Mouse (Mus musculus): ENCODE data around the gene 1700074P13Rik.
"Not testable (repeated sequence)": the region's sequence is repeated elsewhere in the genome, so short reads cannot be mapped to it uniquely, and the experiment has no call there.

1700074P13Rik gene

GRCm38 (mm10) chr6:40940457-40940856, at the start of gene 1700074P13Rik:
Gene 1700074P13Rik (minus strand): TSS chr6:40940557.
- no peak for DNase-seq (ENCODE audit: extremely low spot score, low spot score)

GRCm38 (mm10) chr6:40964454-40964853, 24.1 kb upstream of the 1700074P13Rik start, which contains the start of gene 1810009J06Rik:
Gene 1810009J06Rik (plus strand): TSS chr6:40964754.
- DNase-seq (ENCODE audit: extremely low spot score, low spot score): not testable (repeated sequence)

- no peak for DNase-seq (ENCODE audit: extremely low spot score, low spot score)
These were observed 13.4 kb upstream of the 1700074P13Rik start for GRCm38 (mm10) chr6:40953716-40954115.

DNA sequence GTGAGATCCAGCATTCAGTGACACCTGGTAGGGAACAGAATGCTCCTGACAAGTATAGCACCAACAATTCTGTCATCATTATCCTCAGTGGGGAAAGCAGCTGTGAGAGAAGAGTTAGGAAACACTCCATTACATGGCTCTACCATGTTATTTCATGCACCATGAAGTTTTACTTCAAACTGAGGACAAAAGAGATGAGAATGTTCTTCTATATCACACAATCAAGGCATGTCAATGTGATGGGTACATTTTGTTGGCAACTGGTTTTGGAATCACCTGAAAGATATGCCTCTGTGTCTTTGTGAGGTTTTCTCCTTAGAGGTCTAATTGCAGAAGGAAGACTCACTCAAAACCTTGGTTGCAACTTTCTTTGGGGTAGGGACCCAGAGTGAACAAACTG, 11.4 kb upstream of the 1700074P13Rik start, which contains the start of gene Gm4744:
Gm4744 (minus strand) TSS at position 101 of the 400 bp plus-strand sequence.
- no peak for DNase-seq (ENCODE audit: extremely low spot score, low spot score)

- no peak for DNase-seq (ENCODE audit: extremely low spot score, low spot score)
These were observed 20.4 kb downstream of the 1700074P13Rik start for GRCm38 (mm10) chr6:40919954-40920353.

DNA sequence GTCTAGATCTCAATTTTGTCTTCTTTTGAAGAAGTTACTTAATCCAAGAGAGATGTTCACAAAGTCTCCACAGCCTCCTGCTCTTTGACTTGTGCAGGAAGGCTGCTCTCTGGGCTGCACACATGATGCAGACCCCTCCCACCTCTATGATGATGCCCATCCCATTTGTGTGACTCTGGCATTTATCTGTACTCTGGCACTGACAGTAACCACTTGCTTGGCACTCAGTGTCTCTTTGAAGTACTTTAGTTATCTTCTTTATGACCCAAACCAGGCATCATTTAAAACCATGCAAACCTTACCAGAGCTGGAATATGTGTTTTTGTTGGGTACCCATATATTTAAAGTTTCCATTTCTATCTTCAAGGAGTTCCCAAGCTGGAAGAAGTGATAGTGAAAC, 40.1 kb downstream of the 1700074P13Rik start, which contains the start of gene Prss58:
Prss58 (minus strand) TSS at position 101 of the 400 bp plus-strand sequence.
- DNase-seq (ENCODE audit: extremely low spot score, low spot score): no peak

DNA sequence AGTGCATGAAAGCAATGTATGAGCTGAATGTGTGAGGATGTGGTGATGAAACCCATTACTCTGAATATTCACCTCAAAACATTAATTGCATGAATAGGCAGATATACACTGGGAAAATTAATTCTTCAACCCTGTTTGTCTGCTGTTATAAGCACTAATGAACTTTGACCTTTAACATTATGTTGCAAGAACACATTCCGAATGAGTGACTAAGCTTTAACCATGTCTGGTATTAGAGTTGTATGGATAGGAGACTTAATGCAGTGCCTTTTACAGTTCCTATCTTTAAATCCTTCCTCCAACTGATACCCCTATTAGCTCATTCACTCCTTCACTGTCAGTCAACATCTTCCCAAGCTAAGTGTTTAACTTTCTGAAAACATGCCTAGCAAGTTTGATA, 45.6 kb downstream of the 1700074P13Rik start:
- no peak for DNase-seq (ENCODE audit: extremely low spot score, low spot score)

DNA sequence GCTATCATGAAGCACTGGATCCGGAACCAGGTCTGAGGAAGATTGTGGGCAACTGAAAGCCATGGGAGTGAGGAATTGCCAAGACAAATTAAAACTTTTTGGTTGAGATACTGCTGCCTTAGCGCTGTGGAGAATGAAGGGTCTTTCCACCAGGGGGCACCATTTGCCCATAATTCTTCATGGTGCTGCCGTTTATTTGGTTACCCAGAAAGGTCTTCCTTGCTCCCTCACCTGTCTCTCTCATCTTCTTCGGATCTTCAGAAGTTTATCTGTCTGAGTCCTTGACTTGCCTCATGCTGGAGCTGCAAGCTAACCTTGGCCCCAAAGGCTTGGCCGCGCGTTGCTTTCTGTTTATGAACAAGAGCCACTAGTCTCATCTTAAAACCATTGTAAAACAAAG, 46.8 kb downstream of the 1700074P13Rik start:
- DNase-seq (ENCODE audit: extremely low spot score, low spot score): peak; percentile 38

DNA sequence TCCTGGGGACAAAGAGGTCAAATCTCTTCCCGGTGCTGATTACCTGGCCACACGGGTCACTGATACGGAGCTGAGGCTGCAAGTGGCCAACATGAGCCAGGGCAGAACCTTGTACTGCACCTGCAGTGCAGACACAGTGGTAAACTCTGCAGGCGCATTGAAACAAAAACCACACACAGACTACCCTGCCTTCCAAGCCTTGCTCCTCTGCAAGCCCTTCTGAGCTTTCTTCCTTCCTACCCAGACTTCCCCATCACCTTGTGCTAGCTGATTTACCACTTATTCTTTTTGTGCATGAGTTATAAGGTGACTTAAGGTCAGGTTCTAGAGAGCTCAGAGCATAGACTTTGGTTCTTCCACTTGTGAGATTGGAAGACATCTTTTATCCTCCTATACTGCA, 48.6 kb downstream of the 1700074P13Rik start:
- no peak for DNase-seq (ENCODE audit: extremely low spot score, low spot score)

- no peak for DNase-seq (ENCODE audit: extremely low spot score, low spot score)
These were observed 49.4 kb downstream of the 1700074P13Rik start for GRCm38 (mm10) chr6:40890973-40891372.

DNA sequence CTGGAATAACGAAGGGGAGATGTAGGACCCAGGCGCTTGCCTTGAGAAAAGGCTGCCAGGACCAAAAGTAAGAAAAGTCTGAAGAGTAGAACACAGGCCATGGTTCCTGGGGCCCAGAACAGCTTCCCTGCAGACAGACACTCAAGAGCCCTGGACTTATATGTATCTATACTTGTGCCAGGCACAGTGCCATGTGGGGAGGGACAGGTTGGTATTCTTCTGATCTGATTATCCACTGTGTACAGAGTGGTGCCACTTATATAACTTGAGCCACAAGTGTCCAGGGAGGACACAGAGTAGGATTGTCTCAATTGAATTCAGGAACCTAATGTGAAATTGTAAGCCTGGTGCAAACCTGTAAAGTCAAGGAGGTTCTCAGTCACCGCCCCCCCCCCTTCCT, 53.0 kb downstream of the 1700074P13Rik start, which contains the start of gene Moxd2:
Moxd2 (minus strand) TSS at position 101 of the 400 bp plus-strand sequence.
- DNase-seq (ENCODE audit: extremely low spot score, low spot score): no peak
